Mouse (Mus musculus): ENCODE data around the gene Prkca. TPM values are rescaled to one million over a fixed set of nuclear protein-coding genes. Genes with fewer than 3 reads are reported as not detected.

The Prkca gene
- total and polyA plus RNA-seq, 3 experiments: 11.6 to 33.4 (median 32.2) TPM

GRCm38 (mm10) chr11:108101280-108101950 lies 242.3 kb downstream of the Prkca start:
- intact Hi-C loops (cut with DNase I): no loop called here
- Histone ChIP-seq H3K4me3 (no peak overlapping the region), H3K36me3 (ENCODE audit: control insufficient read depth, insufficient read depth, low read length) (no peaks in the 10 kb centered on the region), H3K27ac (no peak overlapping the region), H3K79me2 (replicated peaks; ENCODE audit: control insufficient read depth, insufficient read depth, low read length) (no peaks in the 10 kb centered on the region), H3K27me3 (ENCODE audit: control insufficient read depth, insufficient read depth, low read length) (no peaks in the 10 kb centered on the region), H3K4me1 (ENCODE audit: control insufficient read depth, insufficient read depth, low read length) (peaks cover 13% of the 10 kb centered on the region), H3K9ac (ENCODE audit: low read depth, low read length) (no peak overlapping the region)
- DNase-seq: no peak
- TF ChIP-seq EP300 (IDR thresholded peaks at IDR 0.05; ENCODE audit: insufficient read depth, low read depth, low read length) (no peak), POLR2A (IDR thresholded peaks at IDR 0.05; ENCODE audit: insufficient read depth, low read depth, low read length) (no peak), CTCF (IDR thresholded peaks at IDR 0.05) (0 out of 2 replicates have a peak, but pooled peaks have one; percentile 12)
- WGBS: 49% methylated on average over 8 of the region's 8 CpGs

DNA sequence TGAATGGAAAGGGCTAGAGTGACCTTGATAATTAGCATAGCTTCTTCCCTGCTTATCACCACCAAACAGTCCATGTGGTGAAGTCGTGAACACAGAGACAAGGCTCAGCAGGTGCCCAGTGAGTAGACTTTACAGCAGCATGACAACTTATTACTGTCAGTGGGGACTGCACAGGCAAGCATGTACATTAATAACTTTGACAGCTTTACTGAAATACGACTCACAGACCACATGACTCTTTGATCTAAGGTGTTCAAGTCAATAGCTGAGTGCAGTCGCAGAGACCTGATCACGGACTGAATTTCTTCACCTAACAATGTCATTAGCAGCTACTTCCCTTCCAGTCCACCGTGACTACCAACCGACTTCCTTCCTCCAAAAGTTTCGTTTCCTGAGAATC lies 245.4 kb downstream of the Prkca start:
- Histone ChIP-seq H3K9ac (ENCODE audit: low read depth, low read length) (no peak overlapping the region), H3K4me1 (ENCODE audit: control insufficient read depth, insufficient read depth, low read length) (peaks cover 10% of the 10 kb centered on the region), H3K36me3 (ENCODE audit: control insufficient read depth, insufficient read depth, low read length) (no peaks in the 10 kb centered on the region), H3K4me3 (no peak overlapping the region), H3K27me3 (ENCODE audit: control insufficient read depth, insufficient read depth, low read length) (no peaks in the 10 kb centered on the region), H3K27ac (no peak overlapping the region), H3K79me2 (replicated peaks; ENCODE audit: control insufficient read depth, insufficient read depth, low read length) (no peaks in the 10 kb centered on the region)
- WGBS: 48% methylated on average over 7 of the region's 7 CpGs
- TF ChIP-seq CTCF (IDR thresholded peaks at IDR 0.05): no peak
- no peak for TF ChIP-seq POLR2A (IDR thresholded peaks at IDR 0.05; ENCODE audit: insufficient read depth, low read depth, low read length)
- no peak for TF ChIP-seq EP300 (IDR thresholded peaks at IDR 0.05; ENCODE audit: insufficient read depth, low read depth, low read length)
- no peak for DNase-seq
- intact Hi-C loops (cut with DNase I): no loop called here

DNA sequence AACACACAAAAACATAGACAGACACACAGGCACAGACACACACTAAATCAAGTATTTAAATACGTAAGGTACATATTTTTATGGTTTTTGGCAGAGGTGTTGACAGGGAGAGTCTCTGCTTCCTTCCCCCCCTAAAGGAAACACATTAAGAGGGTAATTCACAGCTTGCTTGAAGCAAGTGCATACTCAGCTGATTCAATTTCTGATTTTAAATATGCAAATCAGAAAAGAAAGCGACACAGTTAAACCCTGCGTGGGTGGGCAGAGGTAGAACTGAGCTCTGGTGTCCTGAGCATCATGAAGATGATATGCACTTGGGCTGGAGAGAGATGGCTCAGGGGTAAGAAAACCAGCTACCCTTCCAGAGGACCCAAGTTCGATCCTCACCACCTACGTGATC lies 248.9 kb downstream of the Prkca start:
- 88% methylated on average over 5 of the region's 5 CpGs for WGBS
- DNase-seq: no peak
- no peak overlapping the region for H3K9ac ChIP-seq (ENCODE audit: low read depth, low read length)
- no peaks in the 10 kb centered on the region for H3K36me3 ChIP-seq (ENCODE audit: control insufficient read depth, insufficient read depth, low read length)
- H3K27ac ChIP-seq: no peak overlapping the region
- H3K79me2 ChIP-seq (replicated peaks; ENCODE audit: control insufficient read depth, insufficient read depth, low read length): no peaks in the 10 kb centered on the region
- TF ChIP-seq EP300 (IDR thresholded peaks at IDR 0.05; ENCODE audit: insufficient read depth, low read depth, low read length): no peak
- no peak for TF ChIP-seq CTCF (IDR thresholded peaks at IDR 0.05)
- no peak for TF ChIP-seq POLR2A (IDR thresholded peaks at IDR 0.05; ENCODE audit: insufficient read depth, low read depth, low read length)
- H3K27me3 ChIP-seq (ENCODE audit: control insufficient read depth, insufficient read depth, low read length): no peaks in the 10 kb centered on the region
- H3K4me1 ChIP-seq (ENCODE audit: control insufficient read depth, insufficient read depth, low read length): peaks cover 8% of the 10 kb centered on the region
- H3K4me3 ChIP-seq: no peak overlapping the region
- intact Hi-C loops (cut with DNase I): no loop called here

- H3K9ac ChIP-seq (ENCODE audit: low read depth, low read length): no peak overlapping the region
- TF ChIP-seq CTCF (IDR thresholded peaks at IDR 0.05) (no peak), POLR2A (IDR thresholded peaks at IDR 0.05; ENCODE audit: insufficient read depth, low read depth, low read length) (no peak), EP300 (IDR thresholded peaks at IDR 0.05; ENCODE audit: insufficient read depth, low read depth, low read length) (no peak)
- 80% methylated on average over 4 of the region's 4 CpGs for WGBS
These were observed 250.5 kb downstream of the Prkca start for GRCm38 (mm10) chr11:108093248-108093647.

DNA sequence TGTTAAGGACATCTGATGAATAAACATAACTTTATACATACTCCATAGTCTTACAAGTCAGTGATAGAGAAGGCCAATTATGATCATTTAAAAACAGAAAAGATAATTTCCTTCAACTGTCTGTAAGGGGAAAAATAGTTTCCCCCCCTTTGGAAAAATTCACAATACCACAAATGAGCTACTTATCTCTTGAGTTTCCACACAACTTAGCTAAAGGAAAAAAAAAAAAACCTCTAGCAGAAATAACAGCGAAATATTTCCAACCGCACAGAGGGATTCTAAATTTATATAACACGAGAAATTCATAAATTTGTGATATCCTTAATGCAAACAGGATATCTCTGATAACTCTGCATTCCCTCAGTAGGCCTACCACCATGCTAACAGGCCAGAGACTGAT lies 252.5 kb downstream of the Prkca start:
- TF ChIP-seq CTCF (IDR thresholded peaks at IDR 0.05) (no peak), EP300 (IDR thresholded peaks at IDR 0.05; ENCODE audit: insufficient read depth, low read depth, low read length) (no peak), POLR2A (IDR thresholded peaks at IDR 0.05; ENCODE audit: insufficient read depth, low read depth, low read length) (no peak)
- no peak overlapping the region for H3K4me3 ChIP-seq
- peaks cover 5% of the 10 kb centered on the region for H3K4me1 ChIP-seq (ENCODE audit: control insufficient read depth, insufficient read depth, low read length)
- H3K36me3 ChIP-seq (ENCODE audit: control insufficient read depth, insufficient read depth, low read length): no peaks in the 10 kb centered on the region
- H3K79me2 ChIP-seq (replicated peaks; ENCODE audit: control insufficient read depth, insufficient read depth, low read length): no peaks in the 10 kb centered on the region
- no peaks in the 10 kb centered on the region for H3K27me3 ChIP-seq (ENCODE audit: control insufficient read depth, insufficient read depth, low read length)
- no peak overlapping the region for H3K27ac ChIP-seq
- H3K9ac ChIP-seq (ENCODE audit: low read depth, low read length): no peak overlapping the region
- intact Hi-C loops (cut with DNase I): no loop called here
- 80% methylated on average over 3 of the region's 3 CpGs for WGBS
- no peak for DNase-seq

More at GRCm38 (mm10) chr11:108093248-108093647, 250.5 kb downstream of the Prkca start:
- DNase-seq: no peak
- H3K79me2 ChIP-seq (replicated peaks; ENCODE audit: control insufficient read depth, insufficient read depth, low read length): no peaks in the 10 kb centered on the region
- no peaks in the 10 kb centered on the region for H3K27me3 ChIP-seq (ENCODE audit: control insufficient read depth, insufficient read depth, low read length)
- H3K4me1 ChIP-seq (ENCODE audit: control insufficient read depth, insufficient read depth, low read length): peaks cover 6% of the 10 kb centered on the region
- no peak overlapping the region for H3K4me3 ChIP-seq
- intact Hi-C loops (cut with DNase I): no loop called here
- no peak overlapping the region for H3K27ac ChIP-seq
- H3K36me3 ChIP-seq (ENCODE audit: control insufficient read depth, insufficient read depth, low read length): no peaks in the 10 kb centered on the region

- H3K27ac ChIP-seq: no peak overlapping the region
These were observed 253.0 kb downstream of the Prkca start for GRCm38 (mm10) chr11:108090706-108091105.

More at GRCm38 (mm10) chr11:108090706-108091105, 253.0 kb downstream of the Prkca start:
- Histone ChIP-seq H3K36me3 (ENCODE audit: control insufficient read depth, insufficient read depth, low read length) (no peaks in the 10 kb centered on the region), H3K9ac (ENCODE audit: low read depth, low read length) (no peak overlapping the region), H3K4me1 (ENCODE audit: control insufficient read depth, insufficient read depth, low read length) (peaks cover 5% of the 10 kb centered on the region), H3K27me3 (ENCODE audit: control insufficient read depth, insufficient read depth, low read length) (no peaks in the 10 kb centered on the region), H3K79me2 (replicated peaks; ENCODE audit: control insufficient read depth, insufficient read depth, low read length) (no peaks in the 10 kb centered on the region), H3K4me3 (no peak overlapping the region)
- WGBS: 32% methylated on average over 8 of the region's 8 CpGs
- DNase-seq: no peak
- TF ChIP-seq EP300 (IDR thresholded peaks at IDR 0.05; ENCODE audit: insufficient read depth, low read depth, low read length): no peak
- no peak for TF ChIP-seq CTCF (IDR thresholded peaks at IDR 0.05)
- TF ChIP-seq POLR2A (IDR thresholded peaks at IDR 0.05; ENCODE audit: insufficient read depth, low read depth, low read length): no peak
- intact Hi-C loops (cut with DNase I): no loop called here

Measured in heart, adult 2 months (tissue).